Comparison of ENCODE assay signal across 8 mouse cellular contexts in genomic region chr3:127759212-127759611, GRCm38 (mm10). TPM values are rescaled to one million over a fixed set of nuclear protein-coding genes. Genes with fewer than 3 reads are reported as not detected.
DNase-seq lines count a peak whose midpoint lies in the region; ATAC-seq and TF ChIP-seq lines count a peak whose summit lies in the region.

No protein-coding gene starts in this region.

- H3K4me1 ChIP-seq in liver, embryonic 11.5 days (replicated peaks; ENCODE audit: control insufficient read depth, insufficient read depth, low read length) = peaks cover 2% of the 10 kb centered on the region; the same call in 1 of the 2 replicates
- peaks cover 7% of the 10 kb centered on the region for H3K4me1 ChIP-seq in hindbrain, embryonic 12.5 days
- H3K4me1 ChIP-seq in liver, embryonic 14.5 days (replicated peaks; ENCODE audit: control insufficient read depth in 2 of 2, insufficient read depth in 2 of 2, low read length in 1 of 2) = peaks cover 0 to 5% of the 10 kb centered on the region in 2 experiments; a peak in 2 of 4 replicates
- no peaks in the 10 kb centered on the region for H3K4me1 ChIP-seq in stomach, postnatal 0 days (replicated peaks; ENCODE audit: control insufficient read depth, insufficient read depth)
- H3K4me1 ChIP-seq in heart, embryonic 10.5 days = no peaks in the 10 kb centered on the region

- TF ChIP-seq CTCF in liver, embryonic 14.5 days (IDR thresholded peaks at IDR 0.05; ENCODE audit: low read depth) = peak; percentile 27; the same call in 1 of the 2 replicates
- TF ChIP-seq CTCF in stomach, postnatal 0 days (IDR thresholded peaks at IDR 0.05; ENCODE audit: low read depth) = peak; percentile 77

- H3K4me2 ChIP-seq in liver, embryonic 11.5 days = no peak overlapping the region
- H3K4me2 ChIP-seq in hindbrain, embryonic 12.5 days (replicated peaks) = no peak overlapping the region
- H3K4me2 ChIP-seq in liver, embryonic 14.5 days (ENCODE audit: low read depth) = no peak overlapping the region
- H3K4me2 ChIP-seq in stomach, postnatal 0 days (replicated peaks; ENCODE audit: low read depth) = no peak overlapping the region

- H3K9me3 ChIP-seq in liver, embryonic 11.5 days (ENCODE audit: control insufficient read depth, low read length) = no peaks in the 10 kb centered on the region
- H3K9me3 ChIP-seq in hindbrain, embryonic 12.5 days (replicated peaks) = no peaks in the 10 kb centered on the region
- H3K9me3 ChIP-seq in liver, embryonic 14.5 days (ENCODE audit: control insufficient read depth, low read length) = no peaks in the 10 kb centered on the region
- no peaks in the 10 kb centered on the region for H3K9me3 ChIP-seq in stomach, postnatal 0 days (ENCODE audit: control insufficient read depth, low read length)
- H3K9me3 ChIP-seq in heart, embryonic 10.5 days = no peaks in the 10 kb centered on the region

- WGBS in liver, embryonic 11.5 days = 13% methylated on average over 8 of the region's 8 CpGs
- 16% methylated on average over 8 of the region's 8 CpGs for WGBS in hindbrain, embryonic 12.5 days
- 7% methylated on average over 8 of the region's 8 CpGs for WGBS in liver, embryonic 14.5 days (ENCODE audit: insufficient replicate concordance)
- WGBS in stomach, postnatal 0 days = 13% methylated on average over 8 of the region's 8 CpGs
- 19% methylated on average over 8 of the region's 8 CpGs for WGBS in heart, embryonic 10.5 days

- no peaks in the 10 kb centered on the region for H3K36me3 ChIP-seq in liver, embryonic 11.5 days (ENCODE audit: control insufficient read depth, insufficient read depth, low read length)
- H3K36me3 ChIP-seq in hindbrain, embryonic 12.5 days = no peaks in the 10 kb centered on the region
- no peaks in the 10 kb centered on the region for H3K36me3 ChIP-seq in liver, embryonic 14.5 days (replicated peaks; ENCODE audit: control insufficient read depth, insufficient read depth, low read depth)
- H3K36me3 ChIP-seq in stomach, postnatal 0 days (ENCODE audit: control insufficient read depth, insufficient read depth, low read length) = no peaks in the 10 kb centered on the region
- H3K36me3 ChIP-seq in heart, embryonic 10.5 days = no peaks in the 10 kb centered on the region

- TF ChIP-seq EP300 in liver, embryonic 14.5 days (IDR thresholded peaks at IDR 0.05; ENCODE audit: low read depth) = no peak
- no peak for TF ChIP-seq EP300 in stomach, postnatal 0 days (optimal IDR thresholded peaks at IDR 0.05)

- no peak for ATAC-seq in liver, embryonic 11.5 days (replicated peaks; ENCODE audit: low FRiP score)
- 0 out of 2 replicates have a peak, but pooled peaks have one; percentile 57 for ATAC-seq in hindbrain, embryonic 12.5 days (ENCODE audit: low FRiP score)
- no peak for ATAC-seq in liver, embryonic 14.5 days (ENCODE audit: insufficient read depth)
- ATAC-seq in stomach, postnatal 0 days (ENCODE audit: low FRiP score, low TSS enrichment) = no peak

- no peak overlapping the region for H3K9ac ChIP-seq in liver, embryonic 11.5 days (ENCODE audit: low read depth, low read length)
- H3K9ac ChIP-seq in hindbrain, embryonic 12.5 days = no peak overlapping the region
- H3K9ac ChIP-seq in liver, embryonic 14.5 days (replicated peaks) = no peak overlapping the region
- no peak overlapping the region for H3K9ac ChIP-seq in stomach, postnatal 0 days (ENCODE audit: low read length)

- DNase-seq in liver (peak; percentile 18), MEL-GATA-1-ER (ENCODE audit: extremely low read depth, low read depth) (peak; percentile 87)
- no peak for DNase-seq in liver, embryonic 11.5 days (ENCODE audit: low spot score)
- DNase-seq in c-Kit-positive CD71-positive TER-119-positive erythroid progenitor cells, embryonic 14.5 days (ENCODE audit: low spot score) = peak; percentile 31
- DNase-seq in liver, embryonic 14.5 days (ENCODE audit: low read depth in 3 of 3, low spot score in 3 of 3) = no peak
- DNase-seq in stomach, postnatal 0 days (ENCODE audit: low spot score) = peak; percentile 41
- DNase-seq in heart, embryonic 10.5 days (ENCODE audit: low spot score) = no peak

- no peak overlapping the region for H3K4me3 ChIP-seq in liver, embryonic 11.5 days (ENCODE audit: low read depth, low read length)
- H3K4me3 ChIP-seq in hindbrain, embryonic 12.5 days = no peak overlapping the region
- no peak overlapping the region for H3K4me3 ChIP-seq in liver, embryonic 14.5 days (ENCODE audit: insufficient read depth in 1 of 2, low read depth in 2 of 2, low read length in 2 of 2)
- no peak overlapping the region for H3K4me3 ChIP-seq in stomach, postnatal 0 days (ENCODE audit: low read depth, low read length)
- H3K4me3 ChIP-seq in heart, embryonic 10.5 days = no peak overlapping the region

- H3K27me3 ChIP-seq in liver, embryonic 11.5 days (replicated peaks; ENCODE audit: control insufficient read depth, insufficient read depth, low read length) = peaks cover 14% of the 10 kb centered on the region
- peaks cover 64% of the 10 kb centered on the region for H3K27me3 ChIP-seq in hindbrain, embryonic 12.5 days
- no peaks in the 10 kb centered on the region for H3K27me3 ChIP-seq in liver, embryonic 14.5 days (ENCODE audit: control insufficient read depth, insufficient read depth, low read length)
- no peaks in the 10 kb centered on the region for H3K27me3 ChIP-seq in stomach, postnatal 0 days (ENCODE audit: control insufficient read depth, insufficient read depth, low read length)
- H3K27me3 ChIP-seq in heart, embryonic 10.5 days (ENCODE audit: insufficient read depth, poor library complexity, severe bottlenecking) = peaks cover 76% of the 10 kb centered on the region

- no peak overlapping the region for H3K27ac ChIP-seq in liver, embryonic 11.5 days (ENCODE audit: low read depth, low read length)
- no peak overlapping the region for H3K27ac ChIP-seq in hindbrain, embryonic 12.5 days
- H3K27ac ChIP-seq in liver, embryonic 14.5 days = no peak overlapping the region
- H3K27ac ChIP-seq in stomach, postnatal 0 days (replicated peaks) = no peak overlapping the region
- H3K27ac ChIP-seq in heart, embryonic 10.5 days = no peak overlapping the region

RNA-seq across cellular contexts. Expression of gene Alpk1, which starts 21.1 kb away (rescaled TPM):
- 0.92 and 1.1 TPM in 2 replicates for polyA plus RNA-seq in liver, embryonic 11.5 days (2014; fragmentation: Nextera tagmentation; extraction: Ambion mirVana)
- 1.5 and 1.6 TPM in 2 replicates for polyA plus RNA-seq in hindbrain, embryonic 12.5 days (2016; fragmentation: Nextera tagmentation; extraction: Ambion mirVana)
- 0.38 and 0.59 TPM in 2 replicates for polyA plus RNA-seq in liver, embryonic 14.5 days (2012; rRNA removed)
- 0.19 and 0.37 TPM in 2 replicates for polyA plus RNA-seq in liver, embryonic 14.5 days (2014; fragmentation: Nextera tagmentation; extraction: Ambion mirVana)
- polyA plus RNA-seq in stomach, postnatal 0 days (2015; fragmentation: Nextera tagmentation; extraction: Ambion mirVana) = 1.2 and 1.5 TPM in 2 replicates
- polyA plus RNA-seq in heart, embryonic 10.5 days (2016; fragmentation: Nextera tagmentation; extraction: Ambion mirVana) = 0.92 and 1.0 TPM in 2 replicates

RNA-seq across cellular contexts. Expression of gene Tifa, which starts 30.4 kb away (rescaled TPM):
- 13.4 and 14.3 TPM in 2 replicates for polyA plus RNA-seq in liver, embryonic 11.5 days (2014; fragmentation: Nextera tagmentation; extraction: Ambion mirVana)
- polyA plus RNA-seq in hindbrain, embryonic 12.5 days (2016; fragmentation: Nextera tagmentation; extraction: Ambion mirVana) = 3.4 and 3.7 TPM in 2 replicates
- polyA plus RNA-seq in liver, embryonic 14.5 days (2012; rRNA removed) = 5.4 and 8.6 TPM in 2 replicates
- 15.2 and 15.9 TPM in 2 replicates for polyA plus RNA-seq in liver, embryonic 14.5 days (2014; fragmentation: Nextera tagmentation; extraction: Ambion mirVana)
- polyA plus RNA-seq in stomach, postnatal 0 days (2015; fragmentation: Nextera tagmentation; extraction: Ambion mirVana) = 7.6 and 7.7 TPM in 2 replicates
- 2.0 and 2.6 TPM in 2 replicates for polyA plus RNA-seq in heart, embryonic 10.5 days (2016; fragmentation: Nextera tagmentation; extraction: Ambion mirVana)

Comparison
In these comparisons a context has a peak if more than half of its experiments do, and no peak if none do; other contexts are left out.
1. DNase-seq: peak in liver (single experiment), MEL-GATA-1-ER (single experiment), c-Kit-positive CD71-positive TER-119-positive erythroid progenitor cells, embryonic 14.5 days (single experiment) and stomach, postnatal 0 days (single experiment); none in liver, embryonic 11.5 days (single experiment), liver, embryonic 14.5 days (0 of 3) and heart, embryonic 10.5 days (single experiment).